In genomic region chr1:136259543-136259892, GRCm38 (mm10) we compare ENCODE assay signal across 9 mouse cellular contexts. TPM values are rescaled to one million over a fixed set of nuclear protein-coding genes. Genes with fewer than 3 reads are reported as not detected.
DNase-seq lines count a peak whose midpoint lies in the region; ATAC-seq lines count a peak whose summit lies in the region.
"Had no signal": no experiment of that assay in that cellular context is flagged by ENCODE, and none has a peak within 500 bp of the region (broad histone marks: within the 10 kb centered on the region; RNA-seq: fewer than 3 reads in every experiment).

No protein-coding gene starts in this region.

- peak overlapping the region; percentile 65 for H3K9ac ChIP-seq in forebrain, embryonic 15.5 days (replicated peaks)
- peak overlapping the region; percentile 75 for H3K9ac ChIP-seq in limb, embryonic 13.5 days

- no peaks in the 10 kb centered on the region for H3K36me3 ChIP-seq in forebrain, embryonic 15.5 days
- H3K36me3 ChIP-seq in limb, embryonic 13.5 days, result no peaks in the 10 kb centered on the region
- H3K36me3 ChIP-seq in splenic B cell, adult 2 months (ENCODE audit: control insufficient read depth, insufficient read depth, low read length, poor library complexity, severe bottlenecking), result no peaks in the 10 kb centered on the region

- intact Hi-C loops in gastrocnemius, postnatal 14 days (cut with DNase I; ENCODE audit: low total_unique reads), result no loop called here

- 3% methylated on average over 16 of the region's 16 CpGs for WGBS in forebrain, embryonic 15.5 days
- WGBS in limb, embryonic 13.5 days, result 4% methylated on average over 16 of the region's 16 CpGs

- H3K4me3 ChIP-seq in forebrain, embryonic 15.5 days, result peak overlapping the region; percentile 51
- H3K4me3 ChIP-seq in limb, embryonic 13.5 days, result peak overlapping the region; percentile 62

- no peaks in the 10 kb centered on the region for H3K9me3 ChIP-seq in forebrain, embryonic 15.5 days
- no peaks in the 10 kb centered on the region for H3K9me3 ChIP-seq in limb, embryonic 13.5 days

- no peak overlapping the region for H3K27ac ChIP-seq in forebrain, embryonic 15.5 days (replicated peaks)
- no peak overlapping the region for H3K27ac ChIP-seq in limb, embryonic 13.5 days

- H3K4me2 ChIP-seq in forebrain, embryonic 15.5 days (replicated peaks), result peak overlapping the region; percentile 87
- peak overlapping the region; percentile 94 for H3K4me2 ChIP-seq in limb, embryonic 13.5 days (replicated peaks)

- ATAC-seq in forebrain, embryonic 15.5 days (replicated peaks), result no peak
- ATAC-seq in limb, embryonic 13.5 days (ENCODE audit: low FRiP score, low read depth), result no peak; the same call in 1 of the 2 replicates
- ATAC-seq in monocyte, adult 5-6 weeks (replicated peaks; ENCODE audit: insufficient number of reproducible peaks, low FRiP score, low TSS enrichment, poor library complexity, severe bottlenecking), result no peak

- peaks cover 14% of the 10 kb centered on the region for H3K4me1 ChIP-seq in forebrain, embryonic 15.5 days
- H3K4me1 ChIP-seq in limb, embryonic 13.5 days, result peaks cover 17% of the 10 kb centered on the region

- peak; percentile 5 for DNase-seq in ovary, postnatal 36 days (ENCODE audit: low spot score)
- no peak for DNase-seq in ovary, adult 18-20 months (ENCODE audit: low spot score)
- peak; percentile 11 for DNase-seq in splenic B cell, adult 2 months (ENCODE audit: low read depth, low spot score)
- DNase-seq in gastrocnemius, postnatal 14 days, result no peak

- peaks cover 24% of the 10 kb centered on the region; the same call in 1 of the 2 replicates for H3K27me3 ChIP-seq in forebrain, embryonic 15.5 days
- H3K27me3 ChIP-seq in limb, embryonic 13.5 days, result peaks cover 92% of the 10 kb centered on the region
- no peaks in the 10 kb centered on the region; the same call in 1 of the 2 replicates for H3K27me3 ChIP-seq in splenic B cell, adult 2 months (ENCODE audit: control insufficient read depth, insufficient read depth, low read length, poor library complexity, severe bottlenecking)

RNA-seq across cellular contexts. Expression of gene Gpr25, which starts 1.2 kb away (rescaled TPM):
- polyA plus RNA-seq in forebrain, embryonic 15.5 days (2015; fragmentation: Nextera tagmentation; extraction: Ambion mirVana), result 0.34 and 0.41 TPM in 2 replicates
- polyA plus RNA-seq in limb, embryonic 13.5 days (2015; fragmentation: Nextera tagmentation; extraction: Ambion mirVana), result not detected in 2 replicates
- not detected for total RNA-seq in gastrocnemius, postnatal 14 days (2021)
- total RNA-seq in monocyte, adult 5-6 weeks (2017), result not detected in 3 replicates
- total RNA-seq: adrenal gland, postnatal 25 days; gastrocnemius, postnatal 4 days had no signal

RNA-seq across cellular contexts. Expression of gene Inava, which starts 25.5 kb away (rescaled TPM):
- 4.4 and 6.6 TPM in 2 replicates for polyA plus RNA-seq in forebrain, embryonic 15.5 days (2015; fragmentation: Nextera tagmentation; extraction: Ambion mirVana)
- 18.8 and 21.1 TPM in 2 replicates for polyA plus RNA-seq in limb, embryonic 13.5 days (2015; fragmentation: Nextera tagmentation; extraction: Ambion mirVana)
- total RNA-seq in gastrocnemius, postnatal 14 days (2021), result not detected
- total RNA-seq in monocyte, adult 5-6 weeks (2017), result not detected in 3 replicates
- total RNA-seq: adrenal gland, postnatal 25 days had no signal

RNA-seq across cellular contexts. Expression of gene Mroh3, which starts 46.9 kb away (rescaled TPM):
- not detected in 2 replicates for polyA plus RNA-seq in forebrain, embryonic 15.5 days (2015; fragmentation: Nextera tagmentation; extraction: Ambion mirVana)
- 0.17 TPM in 1 of 2 replicates, not detected in the other for polyA plus RNA-seq in limb, embryonic 13.5 days (2015; fragmentation: Nextera tagmentation; extraction: Ambion mirVana)
- not detected for total RNA-seq in gastrocnemius, postnatal 14 days (2021)
- total RNA-seq in monocyte, adult 5-6 weeks (2017), result 0.32 TPM in 1 of 3 replicates, not detected in the others
- total RNA-seq: adrenal gland, postnatal 25 days; gastrocnemius, postnatal 4 days had no signal

Comparison
In these comparisons a context has a peak if more than half of its experiments do, and no peak if none do; other contexts are left out.
1. DNase-seq: peak in ovary, postnatal 36 days (single experiment) and splenic B cell, adult 2 months (single experiment); none in ovary, adult 18-20 months (single experiment) and gastrocnemius, postnatal 14 days (single experiment).